Mouse (Mus musculus) C2C12 (cell line): Measurements from ENCODE around the gene Sp9.

Source experiments
- CEBPB ChIP-seq: IDR thresholded peaks from one replicate; pipeline ENCODE4 v1.6.1; 2011; ENCODE audit warnings: low read depth, mild to moderate bottlenecking, control low read depth, moderate library complexity
- CTCF ChIP-seq: IDR thresholded peaks from one replicate; pipeline ENCODE4 v1.5.1; 2011; ENCODE audit not compliant: control insufficient read depth, insufficient read depth, insufficient read length
- FOSL1 ChIP-seq: IDR thresholded peaks from one replicate; pipeline ENCODE4 v1.8.0; 2011; ENCODE audit warnings: mild to moderate bottlenecking, low read length; ENCODE audit not compliant: poor library complexity, insufficient read depth, severe bottlenecking
- MAX ChIP-seq: IDR thresholded peaks from one replicate; pipeline ENCODE4 v1.6.1; 2011; ENCODE audit warnings: mild to moderate bottlenecking, control low read depth
- MYOG ChIP-seq: IDR thresholded peaks from one replicate; pipeline ENCODE4 v1.6.1; 2011; ENCODE audit not compliant: control insufficient read depth, insufficient read length; ENCODE audit errors: extremely low read depth
- USF1 ChIP-seq: IDR thresholded peaks from one replicate; pipeline ENCODE4 v1.6.1; 2011; ENCODE audit warnings: low read depth, mild to moderate bottlenecking, control low read depth, moderate library complexity

DNA sequence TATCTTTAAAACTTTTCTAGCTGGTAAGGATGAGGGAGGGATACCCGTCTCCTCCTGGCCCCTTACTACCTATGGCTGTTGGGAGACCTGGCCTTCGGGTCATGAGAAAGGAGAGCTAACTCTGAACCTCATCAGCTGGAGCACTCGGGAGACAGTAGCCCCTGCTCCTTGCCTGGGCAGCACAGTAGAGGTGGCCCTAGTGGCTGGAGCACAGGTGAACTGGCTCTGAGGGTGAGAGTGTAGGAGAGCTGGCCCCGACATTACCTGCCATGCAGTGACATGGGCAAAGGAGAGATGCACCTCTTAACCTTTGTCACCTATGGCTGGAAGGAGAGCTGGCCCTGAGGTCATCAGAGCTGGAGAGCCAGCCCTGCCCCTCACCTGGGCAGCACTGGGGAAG lies 30.4 kb upstream of the Sp9 start:
- TF ChIP-seq CTCF (no peak), MAX (no peak), MYOG (no peak), FOSL1 (no peak), USF1 (no peak), CEBPB (no peak)
